Mouse (Mus musculus) gastrocnemius, adult 18-20 months (tissue): Measurements from ENCODE around the gene Wdr35. TPM values are rescaled to one million over a fixed set of nuclear protein-coding genes. Genes with fewer than 3 reads are reported as not detected.
"Not testable (repeated sequence)": the region's sequence is repeated elsewhere in the genome, so short reads cannot be mapped to it uniquely, and the experiment has no call there.

Source experiments
- DNase-seq: peaks from one replicate; pipeline ENCODE4 v3.0.0; 2021; ENCODE audit warnings: low spot score
- long read RNA-seq, 2 experiments: library from polyadenylated mRNA; stranded (forward); transcript quantifications; one replicate each; pipeline ENCODE4 v2.0.0; 2021
- total RNA-seq, 2 experiments: library from RNA; stranded (reverse); gene quantifications; 2 replicates each; pipeline ENCODE4 v1.2.3; 2021

The Wdr35 gene
- total RNA-seq: 1 to 10 TPM; 9.7 to 10.0 TPM
- long read RNA-seq, experiment 1, full-length matches to known transcripts: 13 of 14 reads
- long read RNA-seq, experiment 1, partial matches to known transcripts: 1 of 14 reads
- long read RNA-seq, experiment 1, other reads (novel, unspliced or antisense): 0 of 14 reads
- long read RNA-seq, experiment 2, full-length matches to known transcripts: 10 of 14 reads
- long read RNA-seq, experiment 2, partial matches to known transcripts: 3 of 14 reads
- long read RNA-seq, experiment 2, other reads (novel, unspliced or antisense): 1 of 14 reads

- DNase-seq: peak; percentile 92
These were observed at the start of gene Wdr35 for GRCm38 (mm10) chr12:8973820-8974465. Gene Wdr35 (plus strand): TSS chr12:8973892.

GRCm38 (mm10) chr12:8927652-8928051 is 46.0 kb upstream of the Wdr35 start:
- DNase-seq: no peak

GRCm38 (mm10) chr12:8928766-8929165 is 44.9 kb upstream of the Wdr35 start:
- no peak for DNase-seq

GRCm38 (mm10) chr12:8931083-8931482 is 42.6 kb upstream of the Wdr35 start:
- DNase-seq: no peak

- peak; percentile 57 for DNase-seq
These were observed 38.3 kb upstream of the Wdr35 start for GRCm38 (mm10) chr12:8935349-8935748.

GRCm38 (mm10) chr12:8936210-8936609 is 37.5 kb upstream of the Wdr35 start:
- DNase-seq: not testable (repeated sequence)

- no peak for DNase-seq
These were observed 34.2 kb upstream of the Wdr35 start for GRCm38 (mm10) chr12:8939490-8939889.

- no peak for DNase-seq
These were observed 33.4 kb upstream of the Wdr35 start for GRCm38 (mm10) chr12:8940011-8941005.

GRCm38 (mm10) chr12:8941131-8941615 is 32.5 kb upstream of the Wdr35 start:
- no peak for DNase-seq

GRCm38 (mm10) chr12:8941699-8942392 is 31.8 kb upstream of the Wdr35 start:
- no peak for DNase-seq

- DNase-seq: no peak
These were observed 26.5 kb upstream of the Wdr35 start for GRCm38 (mm10) chr12:8947163-8947562.

- DNase-seq: peak; percentile 80
These were observed 25.8 kb upstream of the Wdr35 start, which contains the start of gene Matn3 for GRCm38 (mm10) chr12:8947714-8948464. Gene Matn3 (plus strand): TSS chr12:8947929.

GRCm38 (mm10) chr12:8953136-8953535 is 20.6 kb upstream of the Wdr35 start:
- DNase-seq: no peak

- no peak for DNase-seq
These were observed 19.5 kb upstream of the Wdr35 start for GRCm38 (mm10) chr12:8954161-8954561.

- DNase-seq: peak; percentile 16
These were observed 11.9 kb upstream of the Wdr35 start for GRCm38 (mm10) chr12:8961607-8962316.

- peak; percentile 87 for DNase-seq
These were observed 3.9 kb upstream of the Wdr35 start for GRCm38 (mm10) chr12:8969828-8970227.

- no peak for DNase-seq
These were observed 1.4 kb downstream of the Wdr35 start for GRCm38 (mm10) chr12:8975076-8975475.

- no peak for DNase-seq
These were observed 19.5 kb downstream of the Wdr35 start for GRCm38 (mm10) chr12:8993231-8993630.

GRCm38 (mm10) chr12:8998318-8998717 is 24.6 kb downstream of the Wdr35 start:
- no peak for DNase-seq
